Mouse (Mus musculus) olfactory bulb, adult 2 months (tissue): Measurements from ENCODE around the gene Ksr1.

Experiments used
- CTCF ChIP-seq: fragments of 200-500 bp; IDR thresholded peaks from 2 replicates; pipeline ENCODE4 v1.5.1; 2012; ENCODE audit warnings: low read depth, mild to moderate bottlenecking, low read length, moderate library complexity; ENCODE audit not compliant: insufficient read depth
- POLR2A ChIP-seq: fragments of 200-500 bp; IDR thresholded peaks from 2 replicates; pipeline ENCODE4 v1.6.1; 2012; ENCODE audit warnings: mild to moderate bottlenecking, low read depth, low read length, moderate library complexity; ENCODE audit not compliant: insufficient read depth

DNA sequence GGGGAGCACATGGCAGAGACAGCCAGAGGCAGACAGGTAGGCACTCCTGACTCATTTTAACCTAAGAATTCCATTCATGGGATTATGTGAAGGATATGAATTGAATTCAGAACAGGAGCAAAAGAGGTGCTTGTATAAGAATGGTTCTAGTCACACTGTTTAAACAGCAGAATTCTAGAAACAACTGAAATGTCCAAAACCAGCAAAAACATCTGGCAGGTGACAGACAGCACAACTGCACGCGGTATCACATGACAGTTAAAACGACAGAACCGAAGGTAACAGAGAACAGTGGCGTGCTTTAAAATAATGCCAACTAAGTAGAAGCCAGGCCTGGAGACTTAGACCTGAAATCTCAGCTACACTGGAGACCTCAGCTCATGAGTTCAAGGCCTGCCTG, 13.2 kb downstream of the Ksr1 start:
- no peak for TF ChIP-seq POLR2A
- no peak for TF ChIP-seq CTCF
